Mouse (Mus musculus) natural killer cell, adult 2 months (primary cell): Measurements from ENCODE around the gene Tsr2.

Source experiments
- DNase-seq, 2 experiments: peaks; one replicate each; pipeline ENCODE4 v3.0.0; 2022; ENCODE audit warnings: low spot score in 2 of 2

Gene Tsr2

GRCm38 (mm10) chrX:151046777-151047430 is 49.4 kb downstream of the Tsr2 start:
- peak; percentile 21 to 32 for DNase-seq

- DNase-seq: no peak
Measured at GRCm38 (mm10) chrX:151046321-151046720, 50.0 kb downstream of the Tsr2 start.

- no peak for DNase-seq
Measured at GRCm38 (mm10) chrX:151045850-151046249, 50.5 kb downstream of the Tsr2 start, which contains the start of gene Fgd1. Fgd1 (plus strand) TSS chrX:151046150.

GRCm38 (mm10) chrX:151041223-151041622 is 55.1 kb downstream of the Tsr2 start:
- no peak for DNase-seq
